Mouse (Mus musculus): ENCODE measurements around the gene Kyat1. TPM values are rescaled to one million over a fixed set of nuclear protein-coding genes. Genes with fewer than 3 reads are reported as not detected.
A peak's percentile ranks its signal among the peaks of the same experiment; 100 is the strongest.

Gene Kyat1
- polyA plus RNA-seq, 1 experiment from 2014 or later, result 9.8 TPM

- peaks cover 69% of the 10 kb centered on the region for H3K4me1 ChIP-seq
- no peaks in the 10 kb centered on the region for H3K27me3 ChIP-seq
- peaks cover 48% of the 10 kb centered on the region for H3K36me3 ChIP-seq
- no peak for ATAC-seq (replicated peaks; ENCODE audit: low FRiP score)
- 65% methylated on average over 2 of the region's 2 CpGs for WGBS
- H3K4me3 ChIP-seq (replicated peaks), result peak within 1 kb of the TSS; percentile 89; the same call in 1 of the 2 replicates
- H3K9ac ChIP-seq, result 0 out of 2 replicates have a peak within 1 kb of the TSS, but pooled peaks have one; percentile 85
- peak within 1 kb of the TSS; percentile 70 for H3K27ac ChIP-seq
- H3K9me3 ChIP-seq (replicated peaks), result no peaks in the 10 kb centered on the region
- H3K4me2 ChIP-seq, result peak within 1 kb of the TSS; percentile 82
Observed at GRCm38 (mm10) chr2:30240267-30240666, 34.6 kb upstream of the Kyat1 start, which contains the start of gene Gm28035. Gene Gm28035 (plus strand): TSS chr2:30240567.

GRCm38 (mm10) chr2:30239777-30240176, 34.1 kb upstream of the Kyat1 start:
- WGBS, result 69% methylated on average over 4 of the region's 4 CpGs
- ATAC-seq (replicated peaks; ENCODE audit: low FRiP score), result no peak
- H3K4me1 ChIP-seq, result peaks cover 68% of the 10 kb centered on the region
- H3K27me3 ChIP-seq, result no peaks in the 10 kb centered on the region
- peak overlapping the region; percentile 70 for H3K27ac ChIP-seq
- no peak overlapping the region for H3K4me3 ChIP-seq (replicated peaks)
- peak overlapping the region; percentile 82; the same call in 1 of the 2 replicates for H3K4me2 ChIP-seq
- peaks cover 45% of the 10 kb centered on the region for H3K36me3 ChIP-seq
- H3K9ac ChIP-seq, result 0 out of 2 replicates have a peak overlapping the region, but pooled peaks have one; percentile 85
- H3K9me3 ChIP-seq (replicated peaks), result no peaks in the 10 kb centered on the region

DNA sequence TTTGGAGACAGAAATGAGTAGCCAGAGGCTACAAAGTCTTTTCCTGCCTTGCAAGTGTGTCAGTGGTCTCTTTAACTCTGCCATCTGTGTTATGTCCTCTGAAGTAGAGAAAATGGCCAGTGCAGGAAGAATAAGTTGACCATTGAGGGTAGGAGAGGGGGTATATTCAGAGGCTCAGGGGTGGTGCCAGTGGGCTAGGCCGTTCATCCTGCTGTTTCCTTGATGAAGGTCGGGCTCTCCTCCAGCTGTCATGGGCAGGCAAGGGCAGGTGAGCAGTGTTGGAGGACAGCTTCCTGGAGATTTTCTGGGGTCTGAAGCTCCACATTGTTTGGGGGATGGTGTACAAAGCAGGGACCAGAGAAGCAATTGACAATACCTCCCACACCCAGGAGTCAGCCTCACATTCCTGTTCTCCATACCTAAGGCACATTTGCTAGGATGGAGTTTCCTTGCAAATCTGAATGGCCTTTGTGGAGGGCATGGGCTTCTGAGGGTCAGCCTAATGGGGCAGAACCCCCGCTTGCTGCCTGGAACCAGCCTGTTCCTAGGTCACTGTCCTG, 33.3 kb upstream of the Kyat1 start:
- Histone ChIP-seq H3K9ac (peak overlapping the region; percentile 85), H3K27ac (peak overlapping the region; percentile 70), H3K36me3 (peaks cover 37% of the 10 kb centered on the region), H3K4me1 (peaks cover 60% of the 10 kb centered on the region), H3K4me3 (replicated peaks) (peak overlapping the region; percentile 89), H3K27me3 (no peaks in the 10 kb centered on the region), H3K9me3 (replicated peaks) (no peaks in the 10 kb centered on the region), H3K4me2 (peak overlapping the region; percentile 82)
- 58% methylated on average over 3 of the region's 3 CpGs for WGBS
- ATAC-seq (replicated peaks; ENCODE audit: low FRiP score), result no peak

DNA sequence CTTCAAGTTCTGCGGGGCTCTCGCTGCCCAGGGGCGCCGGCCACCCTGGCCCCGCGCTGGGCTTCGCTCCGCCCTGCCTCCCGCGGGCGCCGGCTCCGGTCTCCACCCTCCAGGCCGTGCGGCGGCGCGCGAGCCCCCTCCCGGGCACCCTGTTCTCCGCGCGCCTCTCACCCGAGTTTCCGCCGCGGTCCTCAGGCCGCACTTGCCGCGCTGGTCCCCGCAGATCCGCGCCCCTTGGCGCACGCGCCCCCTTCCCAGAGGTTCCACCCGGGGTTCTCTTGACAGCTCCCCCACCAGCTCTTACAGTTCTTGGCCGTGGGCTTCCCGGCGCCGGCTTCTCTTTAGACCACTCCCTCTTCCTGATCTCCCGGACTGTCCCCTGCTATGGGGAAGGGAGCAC, 32.2 kb upstream of the Kyat1 start:
- H3K27ac ChIP-seq, result peak overlapping the region; percentile 92
- H3K27me3 ChIP-seq, result no peaks in the 10 kb centered on the region
- peak overlapping the region; percentile 85 for H3K9ac ChIP-seq
- WGBS, result under 1% methylated on average over 41 of the region's 42 CpGs
- peak; percentile 91 for ATAC-seq (replicated peaks; ENCODE audit: low FRiP score)
- peaks cover 53% of the 10 kb centered on the region for H3K4me1 ChIP-seq
- peaks cover 26% of the 10 kb centered on the region for H3K36me3 ChIP-seq
- no peaks in the 10 kb centered on the region for H3K9me3 ChIP-seq (replicated peaks)
- H3K4me2 ChIP-seq, result peak overlapping the region; percentile 82
- peak overlapping the region; percentile 89 for H3K4me3 ChIP-seq (replicated peaks)

- Histone ChIP-seq H3K9me3 (replicated peaks) (no peaks in the 10 kb centered on the region), H3K9ac (peak within 1 kb of the TSS; percentile 85), H3K27me3 (no peaks in the 10 kb centered on the region), H3K4me1 (peaks cover 48% of the 10 kb centered on the region), H3K36me3 (peaks cover 24% of the 10 kb centered on the region), H3K4me3 (replicated peaks) (peak within 1 kb of the TSS; percentile 89), H3K4me2 (peak within 1 kb of the TSS; percentile 82), H3K27ac (peak within 1 kb of the TSS; percentile 92)
- peak; percentile 97 for ATAC-seq (replicated peaks; ENCODE audit: low FRiP score)
- WGBS, result under 1% methylated on average over 53 of the region's 67 CpGs
Observed at GRCm38 (mm10) chr2:30237199-30237880, 31.7 kb upstream of the Kyat1 start, which contains the start of gene Lrrc8a. Gene Lrrc8a (plus strand): TSS chr2:30237715.

- H3K4me3 ChIP-seq (replicated peaks), result peak overlapping the region; percentile 89
- peak overlapping the region; percentile 82 for H3K4me2 ChIP-seq
- H3K27me3 ChIP-seq, result no peaks in the 10 kb centered on the region
- H3K4me1 ChIP-seq, result peaks cover 40% of the 10 kb centered on the region
- WGBS, result 3% methylated on average over 18 of the region's 18 CpGs
- H3K36me3 ChIP-seq, result peaks cover 18% of the 10 kb centered on the region
- H3K27ac ChIP-seq, result peak overlapping the region; percentile 92
- H3K9ac ChIP-seq, result peak overlapping the region; percentile 56
- H3K9me3 ChIP-seq (replicated peaks), result no peaks in the 10 kb centered on the region
- ATAC-seq (replicated peaks; ENCODE audit: low FRiP score), result no peak
Observed at GRCm38 (mm10) chr2:30236426-30237198, 31.0 kb upstream of the Kyat1 start.

GRCm38 (mm10) chr2:30235593-30235992, 29.9 kb upstream of the Kyat1 start:
- H3K9me3 ChIP-seq (replicated peaks), result no peaks in the 10 kb centered on the region
- no peak for ATAC-seq (replicated peaks; ENCODE audit: low FRiP score)
- 68% methylated on average over 5 of the region's 5 CpGs for WGBS
- no peak overlapping the region for H3K27ac ChIP-seq
- no peak overlapping the region for H3K4me2 ChIP-seq
- H3K4me1 ChIP-seq, result peaks cover 34% of the 10 kb centered on the region
- no peaks in the 10 kb centered on the region for H3K27me3 ChIP-seq
- peaks cover 8% of the 10 kb centered on the region for H3K36me3 ChIP-seq
- H3K9ac ChIP-seq, result no peak overlapping the region
- H3K4me3 ChIP-seq (replicated peaks), result no peak overlapping the region

DNA sequence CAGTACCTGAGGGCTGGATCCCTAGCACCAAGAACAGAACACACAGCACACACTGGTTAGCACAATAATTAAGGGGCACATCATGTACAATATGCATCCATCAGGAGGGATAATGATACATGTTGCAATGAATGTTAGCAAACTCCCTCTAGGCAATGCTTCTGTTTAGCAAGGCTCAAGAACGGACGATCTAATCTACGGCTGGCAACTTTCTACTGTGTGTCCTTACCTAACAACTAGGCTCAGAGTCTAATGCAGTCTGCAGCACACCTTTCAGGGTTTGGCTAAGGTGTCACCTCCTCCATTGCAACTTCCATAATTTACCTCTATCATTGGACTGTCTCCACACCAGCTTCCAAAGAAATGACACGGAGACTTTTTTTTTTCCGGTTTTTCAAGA, 10.6 kb upstream of the Kyat1 start:
- Histone ChIP-seq H3K36me3 (no peaks in the 10 kb centered on the region), H3K4me1 (no peaks in the 10 kb centered on the region), H3K9ac (no peak overlapping the region), H3K4me2 (no peak overlapping the region), H3K9me3 (replicated peaks) (no peaks in the 10 kb centered on the region), H3K27ac (no peak overlapping the region), H3K4me3 (replicated peaks) (no peak overlapping the region), H3K27me3 (no peaks in the 10 kb centered on the region)
- no peak for ATAC-seq (replicated peaks; ENCODE audit: low FRiP score)
- 95% methylated on average over 5 of the region's 5 CpGs for WGBS

DNA sequence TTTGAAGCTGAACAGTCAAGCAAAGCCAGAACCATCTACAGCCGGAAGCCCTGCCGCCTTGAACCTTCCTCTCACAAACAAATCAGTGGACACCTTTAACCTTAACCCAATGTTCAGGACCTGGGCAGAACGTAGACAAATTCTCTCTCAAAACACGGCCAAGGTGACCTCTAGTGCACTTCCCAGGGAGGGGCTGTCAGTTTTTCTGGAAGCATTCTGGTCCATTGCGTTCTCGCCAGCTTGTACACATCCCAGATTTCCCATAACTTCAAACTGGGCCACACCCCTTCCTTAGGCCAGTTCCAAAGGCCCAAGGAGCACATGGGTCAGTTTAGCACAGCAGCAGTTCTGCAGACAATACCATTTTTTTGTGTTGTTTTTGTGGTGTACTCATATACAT, 9.8 kb upstream of the Kyat1 start:
- WGBS, result 64% methylated on average over 6 of the region's 6 CpGs
- H3K27ac ChIP-seq, result no peak overlapping the region

DNA sequence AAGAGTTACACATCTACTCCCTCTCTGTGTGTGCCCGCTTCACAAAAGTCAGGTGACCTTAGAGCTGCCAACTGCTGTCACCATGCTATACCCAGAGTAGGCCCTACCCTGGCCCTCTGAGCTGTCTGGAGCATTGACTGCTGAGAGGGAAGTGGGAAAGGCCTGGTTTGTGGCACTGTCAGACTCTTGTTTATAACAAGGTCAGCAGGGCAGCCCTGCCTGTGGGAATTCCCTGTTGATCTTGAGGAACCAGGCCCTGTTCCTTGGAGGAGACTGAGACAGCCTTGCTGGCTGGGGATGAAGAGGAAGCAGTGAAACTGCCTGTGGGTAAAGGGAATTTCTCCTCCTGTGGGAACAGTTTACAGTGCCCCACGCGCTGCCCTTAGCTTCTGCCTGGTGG, 9.1 kb upstream of the Kyat1 start:
- no peak overlapping the region for H3K4me3 ChIP-seq (replicated peaks)
- 86% methylated on average over 3 of the region's 3 CpGs for WGBS
- H3K9ac ChIP-seq, result no peak overlapping the region
- H3K36me3 ChIP-seq, result no peaks in the 10 kb centered on the region
- no peak for ATAC-seq (replicated peaks; ENCODE audit: low FRiP score)
- H3K4me1 ChIP-seq, result no peaks in the 10 kb centered on the region
- H3K27me3 ChIP-seq, result no peaks in the 10 kb centered on the region
- H3K9me3 ChIP-seq (replicated peaks), result no peaks in the 10 kb centered on the region
- H3K4me2 ChIP-seq, result no peak overlapping the region
- no peak overlapping the region for H3K27ac ChIP-seq

More for the DNA sequence above, 9.8 kb upstream of the Kyat1 start:
- Histone ChIP-seq H3K36me3 (no peaks in the 10 kb centered on the region), H3K4me3 (replicated peaks) (no peak overlapping the region), H3K4me1 (no peaks in the 10 kb centered on the region), H3K4me2 (no peak overlapping the region), H3K27me3 (no peaks in the 10 kb centered on the region), H3K9me3 (replicated peaks) (no peaks in the 10 kb centered on the region), H3K9ac (no peak overlapping the region)
- ATAC-seq (replicated peaks; ENCODE audit: low FRiP score), result no peak

GRCm38 (mm10) chr2:30212951-30213350, 7.3 kb upstream of the Kyat1 start:
- H3K9me3 ChIP-seq (replicated peaks), result no peaks in the 10 kb centered on the region
- H3K4me2 ChIP-seq, result no peak overlapping the region
- WGBS, result 50% methylated on average over 1 of the region's 1 CpGs
- no peaks in the 10 kb centered on the region for H3K27me3 ChIP-seq
- H3K36me3 ChIP-seq, result no peaks in the 10 kb centered on the region
- H3K9ac ChIP-seq, result no peak overlapping the region
- H3K4me1 ChIP-seq, result no peaks in the 10 kb centered on the region
- no peak for ATAC-seq (replicated peaks; ENCODE audit: low FRiP score)
- H3K4me3 ChIP-seq (replicated peaks), result no peak overlapping the region
- H3K27ac ChIP-seq, result no peak overlapping the region

- Histone ChIP-seq H3K4me3 (replicated peaks) (no peak overlapping the region), H3K9me3 (replicated peaks) (no peaks in the 10 kb centered on the region), H3K4me2 (no peak overlapping the region), H3K9ac (no peak overlapping the region), H3K27me3 (no peaks in the 10 kb centered on the region), H3K36me3 (no peaks in the 10 kb centered on the region), H3K27ac (no peak overlapping the region), H3K4me1 (no peaks in the 10 kb centered on the region)
- no peak for ATAC-seq (replicated peaks; ENCODE audit: low FRiP score)
- WGBS, result 83% methylated on average over 4 of the region's 4 CpGs
Observed at GRCm38 (mm10) chr2:30212169-30212545, 6.5 kb upstream of the Kyat1 start.
